8 mouse cellular contexts compared by ENCODE assay signal in genomic region chr2:180902086-180902485, GRCm38 (mm10). TPM values are rescaled to one million over a fixed set of nuclear protein-coding genes. Genes with fewer than 3 reads are reported as not detected.
A peak's percentile ranks its signal among the peaks of the same experiment; 100 is the strongest.
DNase-seq lines count a peak whose midpoint lies in the region; ATAC-seq and TF ChIP-seq lines count a peak whose summit lies in the region.
"Had no signal": no experiment of that assay in that cellular context is flagged by ENCODE, and none has a peak within 500 bp of the region (broad histone marks: within the 10 kb centered on the region; RNA-seq: fewer than 3 reads in every experiment).

No protein-coding gene starts in this region.

- 60% methylated on average over 2 of the region's 2 CpGs for WGBS in liver, adult 2 months
- 47% methylated on average over 2 of the region's 2 CpGs for whole genome bisulfite sequencing in liver, embryonic 12.5 days (ENCODE audit: insufficient replicate concordance)

- H3K4me2 ChIP-seq in liver, embryonic 12.5 days: no peak overlapping the region

- H3K27ac ChIP-seq in liver, adult 2 months (replicated peaks; ENCODE audit: insufficient read depth, low read depth, low read length): no peak overlapping the region
- no peak overlapping the region for H3K27ac ChIP-seq in liver, embryonic 12.5 days

- no peaks in the 10 kb centered on the region for H3K9me3 ChIP-seq in liver, embryonic 12.5 days (replicated peaks)
- no peaks in the 10 kb centered on the region for H3K9me3 ChIP-seq in E14TG2a.4 (ENCODE audit: low read length)

- H3K27me3 ChIP-seq in liver, adult 2 months (ENCODE audit: control insufficient read depth, insufficient read depth, low read length): no peaks in the 10 kb centered on the region
- H3K27me3 ChIP-seq in liver, embryonic 12.5 days (replicated peaks): peaks cover 19% of the 10 kb centered on the region
- H3K27me3 ChIP-seq in E14TG2a.4 (ENCODE audit: insufficient read depth, low read length): peaks cover 10% of the 10 kb centered on the region; the same call in 1 of the 2 replicates

- H3K36me3 ChIP-seq in liver, adult 2 months (ENCODE audit: control insufficient read depth, insufficient read depth, low read length): peaks cover 10% of the 10 kb centered on the region
- H3K36me3 ChIP-seq in liver, embryonic 12.5 days: peaks cover 38% of the 10 kb centered on the region
- H3K36me3 ChIP-seq in E14TG2a.4 (ENCODE audit: insufficient read depth, low read length): peaks cover 40% of the 10 kb centered on the region

- DNase-seq in liver, adult 2 months (ENCODE audit: extremely low read depth, low read depth, low spot score): peak; percentile 45
- peak; percentile 80 for DNase-seq in R1 (ENCODE audit: low read depth, low spot score)
- peak; percentile 58 for DNase-seq in induced T-regulatory cell, adult 2 months (ENCODE audit: low read depth)
- DNase-seq in adrenal gland, adult 2 months: no peak
- no peak for DNase-seq in kidney, adult 18-20 months

- TF ChIP-seq CTCF in liver, adult 2 months (IDR thresholded peaks at IDR 0.05; ENCODE audit: low read depth, low read length): 0 out of 2 replicates have a peak, but pooled peaks have one; percentile 8
- TF ChIP-seq CTCF in E14TG2a.4 (conservative IDR thresholded peaks at IDR 0.05; ENCODE audit: low read length): peak; percentile 65

- H3K79me2 ChIP-seq in liver, adult 2 months (ENCODE audit: control insufficient read depth, insufficient read depth, low read length): no peaks in the 10 kb centered on the region

- H3K4me3 ChIP-seq in liver, adult 2 months (ENCODE audit: insufficient read depth, low read depth, low read length): no peak overlapping the region
- H3K4me3 ChIP-seq in liver, embryonic 12.5 days: no peak overlapping the region
- H3K4me3 ChIP-seq in E14TG2a.4 (replicated peaks; ENCODE audit: low read length): no peak overlapping the region

- no peak overlapping the region for H3K9ac ChIP-seq in liver, adult 2 months (ENCODE audit: low read depth, low read length)
- no peak overlapping the region for H3K9ac ChIP-seq in liver, embryonic 12.5 days

- TF ChIP-seq POLR2A in liver, adult 2 months (IDR thresholded peaks at IDR 0.05; ENCODE audit: extremely low read depth, insufficient read depth, low read length): no peak

- peaks cover 15% of the 10 kb centered on the region for H3K4me1 ChIP-seq in liver, adult 2 months (ENCODE audit: control insufficient read depth, insufficient read depth, low read length)
- peaks cover 26% of the 10 kb centered on the region for H3K4me1 ChIP-seq in liver, embryonic 12.5 days
- peaks cover 34% of the 10 kb centered on the region for H3K4me1 ChIP-seq in E14TG2a.4 (replicated peaks; ENCODE audit: low read depth, low read length)

- no peak for ATAC-seq in liver, embryonic 12.5 days

RNA-seq across cellular contexts. Expression of gene Ythdf1, which starts 18.7 kb away (rescaled TPM):
- 9.7 and 14.2 TPM in 2 replicates for total RNA-seq in liver, adult 2 months (2014; rRNA removed)
- polyA plus RNA-seq in liver, adult 2 months (2012; rRNA removed): 25.7 and 35.4 TPM in 2 replicates
- polyA plus RNA-seq in liver, embryonic 12.5 days (2016; fragmentation: Nextera tagmentation; extraction: Ambion mirVana): 42.3 and 42.6 TPM in 2 replicates
- total RNA-seq in adrenal gland, adult 2 months (2021): 10 to 100 TPM; 41.8 to 57.9 TPM
- 18.1 and 29.5 TPM in 2 replicates for polyA plus RNA-seq in adrenal gland, adult 2 months (2012; rRNA removed)

RNA-seq across cellular contexts. Expression of gene Birc7, which starts 26.7 kb away (rescaled TPM):
- total RNA-seq in liver, adult 2 months (2014; rRNA removed): not detected in 2 replicates
- not detected in 2 replicates for polyA plus RNA-seq in liver, adult 2 months (2012; rRNA removed)
- polyA plus RNA-seq in liver, embryonic 12.5 days (2016; fragmentation: Nextera tagmentation; extraction: Ambion mirVana): not detected in 2 replicates
- not detected for total RNA-seq in adrenal gland, adult 2 months (2021)
- not detected in 2 replicates for polyA plus RNA-seq in adrenal gland, adult 2 months (2012; rRNA removed)
- polyA plus RNA-seq: heart, embryonic 14.5 days had no signal

RNA-seq across cellular contexts. Expression of gene Nkain4, which starts 52.4 kb away (rescaled TPM):
- total RNA-seq in liver, adult 2 months (2014; rRNA removed): 0.13 and 1.5 TPM in 2 replicates
- polyA plus RNA-seq in liver, adult 2 months (2012; rRNA removed): 1.5 and 1.6 TPM in 2 replicates
- polyA plus RNA-seq in liver, embryonic 12.5 days (2016; fragmentation: Nextera tagmentation; extraction: Ambion mirVana): 2.4 and 3.4 TPM in 2 replicates
- total RNA-seq in adrenal gland, adult 2 months (2021): 1 to 10 TPM; 5.0 to 9.5 TPM
- 11.9 and 14.3 TPM in 2 replicates for polyA plus RNA-seq in adrenal gland, adult 2 months (2012; rRNA removed)

Comparison
In these comparisons a context has a peak if more than half of its experiments do, and no peak if none do; other contexts are left out.
1. DNase-seq: peak in liver, adult 2 months (single experiment), R1 (single experiment) and induced T-regulatory cell, adult 2 months (single experiment); none in adrenal gland, adult 2 months (single experiment) and kidney, adult 18-20 months (single experiment).